Mouse (Mus musculus): ENCODE measurements around the gene Errfi1.

The Errfi1 gene

GRCm38 (mm10) chr4:150914290-150914733, 60.6 kb downstream of the Errfi1 start, which contains the start of the genes Park7 and Tnfrsf9:
TSS of gene Park7 (minus strand) at chr4:150914437.
TSS of gene Tnfrsf9 (plus strand) at chr4:150914562.
- DNase-seq (ENCODE audit: low read depth, low spot score), result peak; percentile 98

- DNase-seq (ENCODE audit: low read depth, low spot score), result no peak
Observed at GRCm38 (mm10) chr4:150915181-150915906, 61.6 kb downstream of the Errfi1 start.

GRCm38 (mm10) chr4:150917336-150918027, 63.8 kb downstream of the Errfi1 start:
- no peak for DNase-seq (ENCODE audit: low read depth, low spot score)

All from ES-CJ7 (cell line).